Mouse (Mus musculus): ENCODE data around the gene Nono. TPM values are rescaled to one million over a fixed set of nuclear protein-coding genes. Genes with fewer than 3 reads are reported as not detected.

Nono gene
- total and polyA plus RNA-seq, 3 experiments: 46.7 to 70.9 (median 57.6) TPM

DNA sequence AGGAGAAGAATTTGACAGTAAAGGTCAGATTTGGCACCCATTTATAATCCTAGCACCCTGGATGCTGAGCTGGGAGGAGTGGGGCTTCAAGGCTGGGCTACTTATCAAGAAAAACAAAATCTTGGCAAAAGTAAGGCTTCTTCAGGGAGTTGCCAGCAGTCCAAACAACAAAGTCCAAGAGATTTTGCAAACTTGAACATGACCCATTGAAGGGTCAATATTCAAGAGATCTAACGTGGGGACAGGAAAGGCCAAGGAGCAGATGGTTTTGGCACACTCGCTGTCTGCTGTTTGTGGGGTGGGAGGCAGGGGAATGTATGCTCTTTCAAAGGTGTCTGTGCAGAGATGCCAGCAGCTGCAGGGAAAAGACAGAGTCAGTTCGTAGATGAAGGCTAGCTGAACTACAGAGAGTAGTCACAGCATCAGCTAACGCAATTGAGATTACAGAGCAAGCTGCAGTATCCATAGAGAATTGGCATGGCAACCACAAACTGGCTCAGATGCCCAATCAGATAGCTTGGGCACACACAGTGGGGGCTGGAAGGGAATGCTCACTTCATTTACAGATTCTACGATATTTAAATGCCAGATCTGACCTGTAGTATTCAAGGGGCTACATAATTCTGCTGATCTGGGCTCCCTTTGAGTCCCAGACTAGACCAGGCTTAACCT lies 40.1 kb upstream of the Nono start:
- no peak overlapping the region for H3K27ac ChIP-seq
- H3K4me3 ChIP-seq: no peak overlapping the region
- no peaks in the 10 kb centered on the region for H3K79me2 ChIP-seq (replicated peaks; ENCODE audit: control insufficient read depth, insufficient read depth, low read length)
- intact Hi-C loops (cut with DNase I): no loop called here
- DNase-seq: no peak
- peaks cover 4% of the 10 kb centered on the region; the same call in 1 of the 2 replicates for H3K27me3 ChIP-seq (ENCODE audit: control insufficient read depth, insufficient read depth, low read length)
- 70% methylated on average over 5 of the region's 5 CpGs for WGBS
- no peaks in the 10 kb centered on the region for H3K4me1 ChIP-seq (ENCODE audit: control insufficient read depth, insufficient read depth, low read length)
- no peak overlapping the region for H3K9ac ChIP-seq (ENCODE audit: low read depth, low read length)
- TF ChIP-seq POLR2A (IDR thresholded peaks at IDR 0.05; ENCODE audit: insufficient read depth, low read depth, low read length) (no peak), EP300 (IDR thresholded peaks at IDR 0.05; ENCODE audit: insufficient read depth, low read depth, low read length) (no peak), CTCF (IDR thresholded peaks at IDR 0.05) (no peak)
- no peaks in the 10 kb centered on the region for H3K36me3 ChIP-seq (ENCODE audit: control insufficient read depth, insufficient read depth, low read length)

DNA sequence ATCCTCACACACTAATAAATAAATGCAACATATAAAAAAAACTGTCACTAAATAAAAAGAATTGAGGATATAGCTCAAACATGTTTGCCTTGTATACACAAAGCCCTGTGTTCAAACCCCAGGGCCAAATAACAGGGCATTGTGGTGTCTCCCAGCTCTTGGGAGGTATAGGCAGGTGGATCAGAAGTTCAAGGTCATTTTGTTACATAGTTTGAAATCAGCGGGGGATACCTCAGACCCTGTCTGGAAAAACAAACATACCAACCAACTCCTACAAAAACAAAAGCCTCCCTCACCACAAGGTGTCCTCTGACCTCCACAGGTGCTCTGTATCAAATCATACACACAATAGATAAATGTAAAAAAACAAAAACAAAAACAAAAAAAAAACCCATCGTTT lies 34.8 kb upstream of the Nono start:
- Histone ChIP-seq H3K27ac (no peak overlapping the region), H3K9ac (ENCODE audit: low read depth, low read length) (no peak overlapping the region), H3K36me3 (ENCODE audit: control insufficient read depth, insufficient read depth, low read length) (no peaks in the 10 kb centered on the region), H3K79me2 (replicated peaks; ENCODE audit: control insufficient read depth, insufficient read depth, low read length) (no peaks in the 10 kb centered on the region), H3K4me1 (ENCODE audit: control insufficient read depth, insufficient read depth, low read length) (no peaks in the 10 kb centered on the region), H3K27me3 (ENCODE audit: control insufficient read depth, insufficient read depth, low read length) (no peaks in the 10 kb centered on the region), H3K4me3 (no peak overlapping the region)
- intact Hi-C loops (cut with DNase I): no loop called here
- WGBS: 44% methylated on average over 2 of the region's 2 CpGs
- TF ChIP-seq CTCF (IDR thresholded peaks at IDR 0.05) (no peak), EP300 (IDR thresholded peaks at IDR 0.05; ENCODE audit: insufficient read depth, low read depth, low read length) (no peak), POLR2A (IDR thresholded peaks at IDR 0.05; ENCODE audit: insufficient read depth, low read depth, low read length) (no peak)
- no peak for DNase-seq

DNA sequence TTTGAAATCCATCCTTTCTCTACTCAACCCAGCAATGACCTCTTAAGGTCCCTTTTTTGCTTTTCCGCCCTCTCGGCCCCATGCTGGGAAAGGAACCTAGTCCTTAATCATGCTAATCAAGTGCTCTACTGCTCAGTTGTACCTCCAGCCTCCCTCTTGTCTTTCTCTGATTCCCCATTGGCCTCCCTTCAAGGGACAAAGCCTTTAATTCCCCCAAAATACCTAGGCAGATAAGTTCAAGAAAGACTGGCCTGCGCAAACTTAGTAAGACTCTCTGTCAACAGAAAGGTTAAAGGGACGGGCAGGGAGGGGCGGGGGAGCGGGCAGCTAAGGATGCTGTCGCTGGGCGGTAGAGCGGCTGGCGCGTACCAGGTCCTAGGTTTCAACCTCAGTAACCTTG lies 32.7 kb upstream of the Nono start:
- H3K4me1 ChIP-seq (ENCODE audit: control insufficient read depth, insufficient read depth, low read length): no peaks in the 10 kb centered on the region
- DNase-seq: no peak
- no peaks in the 10 kb centered on the region for H3K27me3 ChIP-seq (ENCODE audit: control insufficient read depth, insufficient read depth, low read length)
- H3K4me3 ChIP-seq: no peak overlapping the region
- 30% methylated on average over 11 of the region's 11 CpGs for WGBS
- no peaks in the 10 kb centered on the region for H3K79me2 ChIP-seq (replicated peaks; ENCODE audit: control insufficient read depth, insufficient read depth, low read length)
- H3K36me3 ChIP-seq (ENCODE audit: control insufficient read depth, insufficient read depth, low read length): no peaks in the 10 kb centered on the region
- TF ChIP-seq POLR2A (IDR thresholded peaks at IDR 0.05; ENCODE audit: insufficient read depth, low read depth, low read length): no peak
- TF ChIP-seq EP300 (IDR thresholded peaks at IDR 0.05; ENCODE audit: insufficient read depth, low read depth, low read length): no peak
- TF ChIP-seq CTCF (IDR thresholded peaks at IDR 0.05): no peak
- intact Hi-C loops (cut with DNase I): no loop called here
- no peak overlapping the region for H3K27ac ChIP-seq
- no peak overlapping the region for H3K9ac ChIP-seq (ENCODE audit: low read depth, low read length)

DNA sequence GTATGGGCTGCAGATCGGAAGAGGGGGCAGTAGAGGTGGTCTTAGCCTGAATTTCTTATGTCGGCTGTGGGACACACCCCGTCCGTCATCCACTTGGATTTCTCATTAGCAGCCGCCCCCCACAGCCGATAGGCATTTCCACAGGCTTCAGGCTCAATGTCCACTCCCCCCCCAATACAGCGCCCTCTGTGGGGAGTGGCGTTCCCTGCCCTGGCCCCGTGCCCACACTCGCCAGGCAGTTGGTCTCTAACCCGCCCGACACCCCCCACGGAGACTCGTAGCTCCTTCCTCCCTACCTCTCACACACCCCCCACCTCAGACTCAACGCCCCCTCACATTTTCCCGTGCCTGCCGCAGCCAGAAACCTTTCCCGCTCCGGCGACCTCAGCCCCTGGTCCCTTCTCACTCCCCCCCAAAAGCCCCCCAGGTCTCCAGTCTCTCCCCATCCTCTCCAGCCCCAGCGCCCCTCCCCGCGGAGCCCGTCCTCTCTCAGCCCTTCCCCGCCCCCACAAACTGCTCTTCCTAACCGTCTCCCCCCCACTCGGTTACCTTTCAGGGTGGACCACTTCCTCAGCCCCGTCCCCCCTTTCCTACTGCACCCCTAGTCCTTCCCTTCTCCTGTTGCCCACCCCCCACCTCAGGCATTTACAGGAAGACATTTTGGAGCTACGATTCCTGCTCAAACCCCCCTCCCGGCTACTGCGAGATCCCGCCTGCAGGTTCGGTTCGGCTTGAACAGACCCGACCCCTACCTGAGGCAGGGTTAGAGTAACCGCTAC lies 10.0 kb upstream of the Nono start:
- no peaks in the 10 kb centered on the region for H3K27me3 ChIP-seq (ENCODE audit: control insufficient read depth, insufficient read depth, low read length)
- intact Hi-C loops (cut with DNase I): no loop called here
- peak overlapping the region; percentile 97 for H3K9ac ChIP-seq (ENCODE audit: low read depth, low read length)
- WGBS: 16% methylated on average over 35 of the region's 36 CpGs
- peak overlapping the region; percentile 67 for H3K4me3 ChIP-seq
- H3K36me3 ChIP-seq (ENCODE audit: control insufficient read depth, insufficient read depth, low read length): no peaks in the 10 kb centered on the region
- H3K79me2 ChIP-seq (replicated peaks; ENCODE audit: control insufficient read depth, insufficient read depth, low read length): no peaks in the 10 kb centered on the region
- TF ChIP-seq POLR2A (IDR thresholded peaks at IDR 0.05; ENCODE audit: insufficient read depth, low read depth, low read length): no peak
- TF ChIP-seq CTCF (IDR thresholded peaks at IDR 0.05): peak; percentile 60
- no peak for TF ChIP-seq EP300 (IDR thresholded peaks at IDR 0.05; ENCODE audit: insufficient read depth, low read depth, low read length)
- DNase-seq: peak; percentile 27 to 58
- no peaks in the 10 kb centered on the region; the same call in 1 of the 2 replicates for H3K4me1 ChIP-seq (ENCODE audit: control insufficient read depth, insufficient read depth, low read length)
- peak overlapping the region; percentile 70 for H3K27ac ChIP-seq

DNA sequence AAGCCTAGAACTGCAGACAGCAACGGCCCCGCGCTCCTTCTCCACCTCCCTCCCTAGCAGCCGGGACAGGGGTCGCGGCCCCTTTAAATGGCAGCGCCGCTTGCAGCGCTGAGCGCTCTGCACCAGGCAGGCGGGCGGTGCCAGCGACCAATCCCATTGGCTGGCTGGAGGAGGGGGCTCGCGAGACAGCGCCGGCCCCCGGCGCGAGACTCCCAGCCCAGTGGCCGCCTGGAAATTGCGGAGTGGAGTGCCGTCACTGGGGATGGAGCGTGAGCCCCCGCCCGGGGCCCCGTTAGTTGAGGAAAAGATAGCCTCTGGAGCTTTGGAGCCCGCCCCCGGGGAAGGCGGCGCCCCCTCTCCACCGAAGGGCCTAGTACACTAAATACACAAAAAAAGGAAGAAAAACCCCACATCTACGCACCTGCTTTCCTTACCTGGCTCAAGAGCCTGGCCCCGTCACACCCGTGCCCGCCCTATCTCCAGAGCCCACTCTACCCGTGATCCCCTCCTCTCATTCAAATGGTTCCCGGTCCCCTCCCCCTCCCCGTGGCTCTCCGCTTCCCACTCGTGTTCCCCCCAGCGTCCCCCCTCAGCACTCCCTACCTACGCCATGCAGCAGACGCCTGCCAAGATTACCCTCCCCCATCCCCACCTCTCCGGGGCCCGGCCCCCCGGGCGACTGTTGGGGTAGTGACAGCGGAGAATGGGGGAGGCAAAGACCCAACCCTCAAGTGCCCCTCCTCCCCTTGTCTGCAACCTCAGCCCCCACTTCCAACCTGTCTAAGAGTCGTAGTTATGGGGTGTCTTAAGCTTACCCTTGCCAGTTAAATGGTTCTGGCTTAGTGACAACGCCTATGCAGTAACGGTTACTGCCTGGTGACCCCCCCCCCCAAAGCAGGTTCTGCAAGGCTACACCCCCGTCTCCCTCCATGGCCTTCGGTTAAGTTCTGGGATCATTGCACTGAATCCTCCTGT lies 9.1 kb upstream of the Nono start:
- Histone ChIP-seq H3K4me1 (ENCODE audit: control insufficient read depth, insufficient read depth, low read length) (no peaks in the 10 kb centered on the region; the same call in 1 of the 2 replicates), H3K79me2 (replicated peaks; ENCODE audit: control insufficient read depth, insufficient read depth, low read length) (no peaks in the 10 kb centered on the region), H3K36me3 (ENCODE audit: control insufficient read depth, insufficient read depth, low read length) (no peaks in the 10 kb centered on the region), H3K4me3 (peak overlapping the region; percentile 67), H3K27me3 (ENCODE audit: control insufficient read depth, insufficient read depth, low read length) (no peaks in the 10 kb centered on the region), H3K9ac (ENCODE audit: low read depth, low read length) (peak overlapping the region; percentile 97), H3K27ac (peak overlapping the region; percentile 70)
- TF ChIP-seq CTCF (IDR thresholded peaks at IDR 0.05) (no peak), POLR2A (IDR thresholded peaks at IDR 0.05; ENCODE audit: insufficient read depth, low read depth, low read length) (peak; percentile 48; the same call in 1 of the 2 replicates), EP300 (IDR thresholded peaks at IDR 0.05; ENCODE audit: insufficient read depth, low read depth, low read length) (no peak)
- peak; percentile 89 to 91 for DNase-seq
- WGBS: 20% methylated on average over 49 of the region's 54 CpGs
- intact Hi-C loops (cut with DNase I): loop anchor here (5.0 kb wide), 2 partner anchors 88 to 288 kb away; no protein-coding TSS in a partner anchor
